Mouse (Mus musculus) neural tube, embryonic 11.5 days (tissue): ENCODE results near the gene Evi5. TPM values are rescaled to one million over a fixed set of nuclear protein-coding genes. Genes with fewer than 3 reads are reported as not detected.
A peak's percentile ranks its signal among the peaks of the same experiment; 100 is the strongest.
"Not testable (repeated sequence)": the region's sequence is repeated elsewhere in the genome, so short reads cannot be mapped to it uniquely, and the experiment has no call there.

Source experiments
- ATAC-seq: fragments of 200-750 bp; cut with Nextera tagmentation; 2 replicates; pipeline ENCODE4 v1.8.0; 2017; ENCODE audit warnings: moderate number of reproducible peaks, mild to moderate bottlenecking, moderate TSS enrichment, moderate library complexity; ENCODE audit not compliant: insufficient read depth, low FRiP score, low TSS enrichment
- DNase-seq: peaks from one replicate; pipeline ENCODE4 v3.0.0-alpha.2; 2015; ENCODE audit warnings: low spot score
- H3K27ac ChIP-seq: fragments of 300-500 bp; sonication (generic); 2 replicates; pipeline ENCODE4 v1.5.1; 2014; ENCODE audit warnings: low read depth, mild to moderate bottlenecking, low read length
- H3K27me3 ChIP-seq: fragments of 300-500 bp; sonication (generic); 2 replicates; pipeline ENCODE4 v1.6.1; 2014; ENCODE audit warnings: mild to moderate bottlenecking, low read length, mixed read lengths; ENCODE audit not compliant: control insufficient read depth, insufficient read depth
- H3K36me3 ChIP-seq: fragments of 300-500 bp; sonication (generic); 2 replicates; pipeline ENCODE4 v1.6.1; 2014; ENCODE audit warnings: mild to moderate bottlenecking, low read length, moderate library complexity, mixed read lengths; ENCODE audit not compliant: control insufficient read depth, insufficient read depth
- H3K4me1 ChIP-seq: fragments of 300-500 bp; sonication (generic); 2 replicates; pipeline ENCODE4 v1.6.1; 2014; ENCODE audit warnings: low read length, mixed read lengths; ENCODE audit not compliant: control insufficient read depth, insufficient read depth
- H3K4me2 ChIP-seq: fragments of 300-500 bp; sonication (generic); 2 replicates; pipeline ENCODE4 v1.6.1; 2014; ENCODE audit warnings: low read depth, mild to moderate bottlenecking, moderate library complexity
- H3K4me3 ChIP-seq: fragments of 300-500 bp; sonication (generic); 2 replicates; pipeline ENCODE4 v1.5.1; 2014; ENCODE audit warnings: low read depth, low read length
- H3K9ac ChIP-seq: fragments of 300-500 bp; sonication (generic); 2 replicates; pipeline ENCODE4 v1.6.1; 2014; ENCODE audit warnings: mild to moderate bottlenecking, low read length
- H3K9me3 ChIP-seq: fragments of 300-500 bp; sonication (generic); 2 replicates; pipeline ENCODE4 v1.6.1; 2016; ENCODE audit warnings: low read length; ENCODE audit not compliant: control insufficient read depth
- WGBS: fragments of 180-500 bp; shearing (Covaris S2); extraction: QIAGEN DNeasy Blood & Tissue Kit; methylation state at CpG from one replicate; pipeline ENCODE4 v1.1.7; 2014; 5-methylcytosine and 5-hydroxymethylcytosine counted together
- polyA plus RNA-seq: library from polyadenylated mRNA; unstranded; fragments of >200 nt; fragmentation: Nextera tagmentation; extraction: Ambion mirVana; gene quantifications from 2 replicates; pipeline ENCODE4 v1.2.1, GENCODE M21; 2014

The Evi5 gene
- polyA plus RNA-seq, 1 experiment from 2014 or later, result 45.8 TPM

DNA sequence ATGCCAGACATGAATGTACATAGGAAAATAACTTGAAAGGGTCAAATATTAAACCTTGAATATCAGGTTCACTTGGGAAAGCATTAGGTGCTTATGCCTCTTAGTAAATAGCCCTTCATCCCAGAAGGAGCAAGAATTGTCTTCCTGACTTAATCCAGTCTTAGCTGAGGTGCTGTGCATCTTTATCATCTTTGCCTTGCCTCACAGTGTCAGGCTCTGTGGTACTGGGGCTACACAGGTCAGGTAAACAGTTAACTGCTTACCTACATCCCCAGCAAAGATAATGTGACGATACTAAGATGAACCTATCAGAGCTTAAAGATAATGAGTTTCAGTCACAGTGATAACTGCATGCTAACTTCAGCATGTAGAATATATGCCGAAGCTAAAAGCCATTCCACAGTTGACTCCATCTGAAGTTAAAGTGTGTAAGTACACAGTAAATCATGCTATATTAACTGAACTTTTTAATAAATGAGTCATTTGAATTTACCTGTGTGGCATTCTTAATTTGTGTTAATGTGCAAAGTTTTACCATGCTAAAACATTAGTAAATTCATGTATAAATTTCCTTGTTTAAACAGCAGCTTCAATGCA, 33.7 kb upstream of the Evi5 start:
- Histone ChIP-seq H3K4me3 (no peak overlapping the region), H3K9ac (no peak overlapping the region), H3K27ac (no peak overlapping the region), H3K4me1 (no peaks in the 10 kb centered on the region), H3K4me2 (no peak overlapping the region), H3K27me3 (no peaks in the 10 kb centered on the region), H3K9me3 (no peaks in the 10 kb centered on the region), H3K36me3 (peaks cover 19% of the 10 kb centered on the region)
- DNase-seq (no peak), ATAC-seq (no peak)
- 91% methylated on average over 2 of the region's 2 CpGs for WGBS

DNA sequence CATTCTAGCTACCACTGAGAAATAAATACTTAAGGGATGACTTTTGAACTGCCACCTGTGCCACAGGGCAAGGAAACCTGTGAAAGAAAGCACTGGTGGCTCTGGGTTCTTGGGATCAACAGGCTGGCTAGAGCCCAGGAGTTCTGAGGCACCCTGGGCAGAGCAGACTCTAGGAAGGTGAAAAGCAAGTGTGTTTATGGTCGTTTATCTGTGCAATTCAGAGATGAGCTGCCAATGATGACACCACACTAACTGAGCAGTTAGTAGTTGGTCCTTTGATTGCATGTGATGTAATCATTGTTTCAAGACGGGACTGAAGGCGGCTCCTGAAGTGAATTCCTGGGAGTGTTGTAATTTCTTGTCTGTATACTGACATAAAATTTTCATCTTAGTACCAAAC, 29.4 kb upstream of the Evi5 start:
- 78% methylated on average over 3 of the region's 3 CpGs for WGBS
- Histone ChIP-seq H3K4me1 (no peaks in the 10 kb centered on the region; the same call in none of the 2 replicates), H3K9me3 (no peaks in the 10 kb centered on the region), H3K4me3 (no peak overlapping the region), H3K9ac (no peak overlapping the region), H3K36me3 (peaks cover 19% of the 10 kb centered on the region), H3K27ac (no peak overlapping the region), H3K27me3 (no peaks in the 10 kb centered on the region), H3K4me2 (no peak overlapping the region)
- DNase-seq, result no peak
- no peak for ATAC-seq

DNA sequence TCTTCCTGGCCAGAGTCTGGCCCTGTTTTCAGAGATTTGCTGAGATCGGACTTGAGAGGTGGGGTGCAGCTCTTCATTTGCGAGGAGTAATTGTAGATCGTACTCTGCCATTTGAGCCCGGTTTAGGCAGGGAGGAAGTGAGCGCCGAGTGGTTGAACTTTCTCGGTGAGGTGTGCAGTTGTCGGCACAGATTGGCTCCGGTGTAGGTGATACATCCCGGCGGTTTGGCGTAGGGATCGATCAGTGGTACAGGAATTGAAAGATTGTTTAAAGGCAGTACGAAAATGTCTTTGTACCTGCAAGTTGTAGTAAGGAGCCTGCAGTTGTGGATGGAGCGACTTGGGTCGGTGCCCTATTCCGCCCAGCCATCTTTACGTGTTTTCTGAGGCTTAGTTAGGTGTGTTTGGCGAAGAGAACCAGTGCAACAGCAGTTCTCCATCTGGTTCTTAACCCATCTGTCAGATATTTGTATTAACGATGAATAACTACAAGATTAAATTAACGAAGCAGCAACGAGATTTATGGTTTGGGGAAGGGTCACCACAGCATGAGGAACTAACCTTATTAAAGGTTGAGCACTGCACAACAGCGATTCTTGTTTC, 26.2 kb upstream of the Evi5 start:
- Histone ChIP-seq H3K27ac (peak overlapping the region; percentile 76), H3K4me2 (peak overlapping the region; percentile 77), H3K9ac (peak overlapping the region; percentile 98), H3K4me3 (peak overlapping the region; percentile 99), H3K4me1 (no peaks in the 10 kb centered on the region; the same call in none of the 2 replicates), H3K27me3 (no peaks in the 10 kb centered on the region), H3K36me3 (peaks cover 13% of the 10 kb centered on the region), H3K9me3 (no peaks in the 10 kb centered on the region)
- DNase-seq (no peak), ATAC-seq (peak; percentile 42)
- WGBS, result under 1% methylated on average over 23 of the region's 23 CpGs

DNA sequence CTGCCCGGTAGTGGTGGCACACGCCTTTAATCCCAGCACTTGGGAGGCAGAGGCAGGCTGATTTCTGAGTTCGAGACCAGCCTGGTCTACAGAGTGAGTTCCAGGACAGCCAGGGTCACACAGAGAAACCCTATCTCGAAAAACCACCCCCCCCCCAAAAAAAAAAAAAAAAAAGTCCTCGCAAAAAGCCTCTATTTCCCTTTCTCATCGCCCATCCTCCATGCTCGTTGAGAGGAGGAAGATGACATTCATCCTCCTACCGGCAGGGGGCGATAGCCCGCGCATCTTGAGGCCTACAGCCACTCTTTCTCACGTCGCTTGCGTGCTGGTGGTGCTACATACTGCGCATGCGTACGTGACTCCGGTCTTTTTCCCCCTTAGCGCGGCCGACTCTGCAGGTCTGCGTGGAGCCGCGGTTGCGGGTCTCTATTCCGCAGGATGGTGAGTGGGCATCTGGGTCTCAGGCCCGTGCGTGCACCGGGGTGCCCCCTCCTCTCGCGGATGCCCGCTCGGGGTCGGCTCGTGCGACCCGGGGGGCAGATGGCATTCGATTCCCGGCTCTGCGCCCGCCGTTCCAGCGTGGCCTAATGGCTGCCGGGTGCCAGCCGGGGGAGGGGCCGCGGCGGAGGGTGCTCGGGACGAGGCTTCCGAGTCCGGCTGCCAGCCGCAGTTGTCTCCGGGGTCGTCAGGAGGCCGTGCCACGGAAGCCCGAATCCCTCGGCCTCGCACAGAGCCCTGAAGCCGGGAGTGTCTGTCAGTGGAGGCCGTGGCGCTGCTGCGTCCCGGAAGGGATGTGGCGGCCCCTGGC, 25.5 kb upstream of the Evi5 start, which contains the start of gene Rpl5:
TSS of gene Rpl5 (plus strand) at position 297 of the 808 bp plus-strand sequence.
- ATAC-seq (peak; percentile 97), DNase-seq (peak; percentile 94)
- Histone ChIP-seq H3K9me3 (no peaks in the 10 kb centered on the region), H3K27me3 (no peaks in the 10 kb centered on the region), H3K9ac (peak within 1 kb of the TSS; percentile 98), H3K36me3 (peaks cover 8% of the 10 kb centered on the region), H3K4me3 (peak within 1 kb of the TSS; percentile 99), H3K4me1 (no peaks in the 10 kb centered on the region; the same call in none of the 2 replicates), H3K27ac (peak within 1 kb of the TSS; percentile 76), H3K4me2 (peak within 1 kb of the TSS; percentile 77)
- WGBS, result 3% methylated on average over 58 of the region's 66 CpGs

DNA sequence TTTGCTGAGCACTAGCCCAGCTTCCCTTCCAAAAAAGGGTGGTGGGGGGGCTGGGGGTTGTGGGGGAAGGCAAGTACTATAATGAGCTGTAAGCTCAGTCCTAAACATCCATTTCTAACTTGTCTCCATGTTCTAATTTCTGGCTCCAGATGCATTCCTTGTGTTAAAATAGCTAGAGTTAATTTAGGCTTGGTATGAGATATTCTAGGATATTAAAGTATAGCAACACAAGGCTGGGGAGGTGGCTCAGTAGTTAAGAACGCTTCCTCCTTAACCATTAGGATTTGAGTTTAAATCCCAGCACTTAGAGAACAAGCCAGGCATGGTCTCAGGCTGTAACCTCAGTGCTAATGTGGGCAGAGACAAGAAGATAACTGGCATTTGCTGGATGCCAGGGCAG, 21.4 kb upstream of the Evi5 start:
- DNase-seq, result no peak
- no peaks in the 10 kb centered on the region for H3K4me1 ChIP-seq
- H3K27ac ChIP-seq, result no peak overlapping the region
- no peak for ATAC-seq
- no peaks in the 10 kb centered on the region for H3K36me3 ChIP-seq
- no peak overlapping the region for H3K9ac ChIP-seq
- WGBS, result 82% methylated on average over 1 of the region's 1 CpGs
- H3K27me3 ChIP-seq, result no peaks in the 10 kb centered on the region
- H3K4me3 ChIP-seq, result no peak overlapping the region
- H3K4me2 ChIP-seq, result no peak overlapping the region
- H3K9me3 ChIP-seq, result no peaks in the 10 kb centered on the region

DNA sequence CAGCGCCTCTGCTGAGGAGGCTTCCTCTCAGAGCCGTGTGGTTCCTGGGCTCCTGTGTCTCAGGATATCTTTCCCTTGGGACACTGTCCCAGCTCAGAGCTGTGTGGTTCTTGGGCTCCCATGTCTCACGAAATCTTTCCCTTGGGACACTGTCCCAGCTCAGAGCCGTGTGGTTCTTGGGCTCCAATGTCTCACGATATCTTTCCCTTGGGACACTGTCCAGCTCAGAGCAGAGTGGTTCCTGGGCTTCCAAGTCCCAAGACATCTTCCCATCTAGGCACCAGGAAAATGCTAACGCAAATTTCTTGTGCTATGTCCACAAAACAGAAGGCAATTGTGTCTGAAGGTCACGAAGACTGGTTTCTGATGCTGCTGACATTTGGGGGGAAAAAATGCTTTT, 19.8 kb upstream of the Evi5 start:
- Histone ChIP-seq H3K27ac (no peak overlapping the region), H3K36me3 (no peaks in the 10 kb centered on the region), H3K9me3 (no peaks in the 10 kb centered on the region), H3K4me1 (no peaks in the 10 kb centered on the region), H3K4me2 (no peak overlapping the region), H3K9ac (no peak overlapping the region), H3K4me3 (no peak overlapping the region), H3K27me3 (no peaks in the 10 kb centered on the region)
- 73% methylated on average over 7 of the region's 7 CpGs for WGBS
- no peak for DNase-seq
- ATAC-seq, result no peak

DNA sequence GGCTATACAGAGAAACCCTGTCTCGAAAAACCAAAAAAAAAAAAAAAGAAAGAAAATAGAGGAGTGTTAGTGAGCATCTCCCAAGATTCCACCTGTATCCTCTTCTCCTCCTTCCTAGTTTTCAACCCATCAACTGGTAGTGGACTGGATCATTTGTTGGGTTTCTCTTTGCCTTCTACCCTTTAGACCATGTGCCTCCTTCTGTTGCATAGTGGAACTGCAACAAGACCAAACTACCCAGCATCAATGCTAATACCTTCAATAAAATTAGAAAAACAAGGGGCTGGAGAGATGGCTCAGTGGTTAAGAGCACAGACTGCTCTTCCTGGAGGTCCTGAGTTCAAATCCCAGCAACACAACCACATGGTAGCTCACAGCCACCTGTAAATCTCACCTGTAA, 16.6 kb upstream of the Evi5 start:
- H3K4me2 ChIP-seq, H3K36me3 ChIP-seq, H3K27ac ChIP-seq, H3K9ac ChIP-seq, ATAC-seq, H3K27me3 ChIP-seq, H3K4me1 ChIP-seq, DNase-seq, H3K9me3 ChIP-seq, H3K4me3 ChIP-seq: not testable (repeated sequence)
- no CpG with 5 or more reads among the region's 1 CpGs for WGBS

DNA sequence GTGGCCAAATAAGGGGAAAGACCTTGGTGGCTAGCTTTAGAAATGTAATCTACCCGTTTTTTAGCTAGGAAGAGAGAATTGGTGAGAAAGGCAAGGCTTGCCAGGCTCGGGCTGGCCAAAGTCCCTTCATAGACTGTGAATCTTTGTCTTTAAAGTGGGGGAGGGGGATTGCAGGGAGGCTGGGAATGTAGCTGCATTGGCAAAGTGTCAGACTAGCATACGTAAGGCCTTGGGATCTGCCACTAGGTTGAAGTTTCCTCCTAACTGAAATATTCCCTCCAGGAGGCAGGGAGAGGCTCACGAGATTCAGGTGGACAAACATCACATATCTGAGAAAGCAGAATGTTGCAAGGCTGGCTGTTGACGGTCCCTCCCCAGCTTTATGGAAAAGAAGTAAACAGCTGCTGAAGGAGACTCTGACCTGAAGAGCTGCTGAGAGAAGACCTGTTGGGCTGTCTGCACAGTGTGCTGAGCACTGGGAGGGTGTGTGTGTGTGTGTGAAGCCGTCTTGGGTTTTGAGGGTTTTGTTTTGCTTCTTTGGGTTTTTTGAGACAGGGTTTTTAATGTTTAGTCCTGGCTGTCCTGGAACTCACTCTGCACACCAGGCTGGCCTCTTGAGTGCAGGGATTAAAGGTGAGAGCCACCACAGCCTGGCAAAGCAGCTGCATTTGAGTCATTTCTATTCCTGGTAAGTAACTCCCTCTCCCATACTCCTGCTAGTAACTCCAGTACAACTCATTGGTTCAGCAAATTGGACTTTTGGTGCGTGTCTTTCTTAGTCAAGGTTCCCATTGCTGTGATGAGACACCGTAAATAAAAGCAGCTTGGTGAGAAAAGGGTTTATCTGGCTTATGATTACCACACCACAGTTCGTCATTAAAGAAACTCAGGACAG, 15.3 kb upstream of the Evi5 start:
- H3K27ac ChIP-seq, result no peak overlapping the region
- no peak overlapping the region for H3K4me2 ChIP-seq
- WGBS, result 66% methylated on average over 9 of the region's 9 CpGs
- no peaks in the 10 kb centered on the region for H3K9me3 ChIP-seq
- H3K4me3 ChIP-seq, result no peak overlapping the region
- ATAC-seq, result no peak
- H3K36me3 ChIP-seq, result no peaks in the 10 kb centered on the region
- no peaks in the 10 kb centered on the region for H3K27me3 ChIP-seq
- no peak for DNase-seq
- no peak overlapping the region for H3K9ac ChIP-seq
- H3K4me1 ChIP-seq, result no peaks in the 10 kb centered on the region
